Mouse (Mus musculus) kidney, postnatal 10 days (tissue): ENCODE measurements around the gene Mcam.
"Not testable (repeated sequence)": the region's sequence is repeated elsewhere in the genome, so short reads cannot be mapped to it uniquely, and the experiment has no call there.

Source experiments
- DNase-seq: peaks from one replicate; pipeline ENCODE4 v3.0.0; 2021; ENCODE audit warnings: mixed read lengths

The Mcam gene

DNA sequence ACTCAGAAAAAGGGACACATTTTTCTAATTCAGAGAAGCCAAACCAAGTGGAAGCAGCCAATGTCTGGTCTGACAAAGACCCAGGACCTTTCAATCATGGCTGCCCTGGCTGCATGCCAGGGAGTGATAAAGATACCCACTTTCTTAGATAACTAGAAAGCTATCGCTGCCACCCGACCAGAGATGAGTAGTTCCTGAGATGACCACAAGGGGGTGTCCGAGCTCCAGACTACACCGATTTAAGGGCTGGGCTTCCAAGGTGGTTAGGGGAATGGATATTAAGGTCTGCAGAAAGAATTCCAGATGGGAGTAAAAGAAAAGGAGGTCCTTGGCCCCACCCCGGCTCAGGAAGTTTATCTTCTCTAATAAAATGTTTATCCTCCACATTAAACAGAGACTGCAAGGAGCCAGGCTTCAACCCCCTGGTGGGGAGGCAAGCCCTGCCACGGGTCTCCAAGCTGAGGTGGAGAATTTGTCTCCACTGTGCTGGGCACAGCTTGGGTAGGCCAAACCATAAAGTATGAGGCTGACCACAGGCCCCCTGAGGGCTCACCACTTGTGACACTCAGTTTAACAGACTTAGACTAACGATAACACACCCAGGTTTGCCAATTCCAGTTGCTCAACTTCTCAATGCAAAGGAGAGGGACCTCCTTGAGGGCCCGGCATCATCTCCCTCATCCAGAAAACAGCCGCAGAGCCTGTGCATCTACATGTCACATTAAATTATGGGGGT is 24.7 kb upstream of the Mcam start:
- peak; percentile 87 for DNase-seq

DNA sequence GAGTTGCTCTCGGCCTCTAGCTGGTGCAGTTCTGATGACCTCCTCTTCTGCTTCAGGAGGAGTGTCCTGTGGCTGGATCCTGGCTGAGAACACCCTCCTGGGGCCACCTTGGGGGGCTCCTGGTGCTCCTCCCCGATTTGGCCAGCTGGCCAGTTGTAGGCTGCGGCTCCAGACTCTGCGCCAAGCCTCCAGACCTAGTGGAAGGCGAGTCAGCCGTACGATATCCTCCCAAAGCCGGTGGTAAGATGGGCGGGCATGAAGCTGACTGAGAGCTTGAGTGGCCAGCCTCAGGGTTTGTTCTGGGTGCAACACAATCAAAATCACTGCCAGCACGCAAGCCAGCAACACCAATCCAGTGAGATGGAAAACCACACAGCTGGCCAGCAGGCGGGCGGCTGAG is 22.4 kb upstream of the Mcam start:
- not testable (repeated sequence) for DNase-seq

DNA sequence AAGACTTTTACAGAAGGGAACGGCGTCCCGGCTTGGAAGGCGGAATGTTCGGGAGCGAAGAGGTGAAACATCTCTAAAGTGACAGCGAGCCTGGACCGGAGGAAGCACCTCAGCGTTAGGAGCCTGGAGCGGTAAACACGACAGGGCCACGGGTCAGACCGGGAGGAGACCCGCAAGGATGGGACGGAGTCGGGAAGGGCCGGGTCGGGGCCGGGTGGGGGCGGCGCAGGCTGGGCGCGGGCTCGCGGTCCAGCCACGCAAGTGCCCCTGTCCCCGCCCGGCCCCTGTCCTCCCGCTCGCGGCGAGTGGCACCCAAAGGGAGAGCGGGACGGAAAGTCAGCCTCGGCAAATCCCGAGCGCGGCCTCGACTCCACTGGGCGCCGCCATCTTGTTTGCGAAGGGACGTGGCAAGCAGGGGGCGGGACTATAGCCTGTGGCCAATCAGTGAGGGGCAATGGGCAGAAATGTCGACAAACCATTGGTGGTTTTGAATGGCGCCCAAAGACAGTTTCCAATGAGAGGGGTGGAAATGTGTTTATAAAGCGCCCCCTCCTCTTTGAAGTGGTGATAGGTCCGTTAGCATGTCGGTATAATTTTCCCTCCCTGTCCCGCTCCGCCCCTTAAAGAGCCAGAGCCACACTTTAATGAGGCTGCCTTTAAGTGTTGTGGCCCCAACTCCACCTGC is 21.0 kb upstream of the Mcam start, which contains the start of the genes Gm49380 and Rnf26:
Gm49380 (minus strand) TSS at position 396 of the 685 bp plus-strand sequence.
Rnf26 (minus strand) TSS at position 413 of the 685 bp plus-strand sequence.
- DNase-seq: peak; percentile 97

DNA sequence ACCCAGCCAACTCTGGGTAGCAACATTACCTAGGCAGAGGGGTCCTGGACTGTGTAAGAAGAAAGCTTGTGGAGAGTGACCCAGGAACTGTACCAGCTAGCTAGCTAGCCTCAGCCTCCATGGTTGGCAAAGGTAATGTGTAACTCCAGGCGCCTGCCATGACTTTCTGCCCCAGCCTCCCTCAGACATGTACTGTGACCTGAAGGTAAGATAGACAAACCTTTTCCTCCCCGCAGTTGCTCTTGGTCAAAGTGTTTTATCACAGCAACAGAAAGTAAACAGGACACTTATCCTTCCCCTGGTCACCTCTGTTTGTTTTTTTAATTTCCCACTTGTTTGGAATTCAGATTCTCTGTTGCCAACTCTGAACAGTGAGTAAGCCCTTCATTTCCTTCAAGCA is 19.8 kb upstream of the Mcam start:
- no peak for DNase-seq

DNA sequence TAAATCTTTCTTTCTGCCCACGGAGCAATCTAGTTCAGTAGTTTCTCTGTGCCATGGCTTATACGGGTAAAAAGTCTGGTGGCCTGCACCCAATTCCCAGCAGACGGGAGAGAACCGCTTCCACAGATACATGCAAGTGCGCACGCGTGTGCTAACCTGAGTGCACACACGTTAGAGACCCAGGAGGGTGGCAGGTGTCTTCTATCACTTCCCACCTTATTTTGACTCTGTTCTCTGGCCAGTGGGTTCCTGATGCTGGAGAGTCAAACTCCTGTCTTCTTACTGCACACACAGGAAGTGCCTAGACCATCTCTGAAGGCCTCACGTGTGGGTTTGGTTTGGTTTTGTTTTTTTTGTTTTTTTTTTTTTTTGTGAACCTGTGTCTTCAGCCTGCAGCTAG is 18.7 kb upstream of the Mcam start:
- no peak for DNase-seq

DNA sequence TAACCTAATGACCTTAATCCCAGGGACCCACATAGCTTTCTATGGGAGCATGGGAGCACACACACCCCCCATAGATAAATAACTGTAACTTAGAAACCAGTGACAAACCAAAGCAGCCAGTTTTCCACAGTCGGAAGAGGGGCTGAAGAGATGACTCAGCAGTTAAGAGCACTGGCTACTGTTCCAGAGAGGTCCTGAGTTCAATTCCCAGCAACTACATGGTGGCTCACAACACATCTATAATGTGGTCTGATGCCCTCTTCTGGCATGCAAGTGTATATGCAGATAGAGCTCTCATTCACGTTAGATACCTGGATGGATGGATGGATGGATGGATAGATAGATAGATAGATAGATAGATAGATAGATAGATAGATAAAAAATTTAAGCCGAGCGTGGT is 18.1 kb upstream of the Mcam start:
- no peak for DNase-seq

DNA sequence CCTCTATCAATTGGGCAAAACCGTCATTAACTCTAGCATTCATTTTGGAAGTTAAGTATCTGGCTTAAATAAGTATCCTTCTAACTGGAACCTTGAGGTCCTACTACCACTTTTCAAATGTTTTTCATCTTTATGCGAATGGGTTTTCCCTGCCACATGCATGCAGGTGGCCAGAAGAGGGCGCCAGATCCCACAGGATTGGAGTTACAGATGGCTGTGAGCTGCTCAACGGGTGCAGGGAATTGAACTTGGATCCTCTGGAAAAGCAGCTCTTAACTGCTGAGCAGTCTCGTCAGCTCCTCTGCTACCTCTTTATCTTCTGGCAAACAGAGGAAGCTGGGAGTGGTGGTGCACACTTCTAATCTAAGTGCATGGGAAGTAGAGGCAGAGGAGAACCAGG is 15.3 kb upstream of the Mcam start:
- peak; percentile 67 for DNase-seq

DNA sequence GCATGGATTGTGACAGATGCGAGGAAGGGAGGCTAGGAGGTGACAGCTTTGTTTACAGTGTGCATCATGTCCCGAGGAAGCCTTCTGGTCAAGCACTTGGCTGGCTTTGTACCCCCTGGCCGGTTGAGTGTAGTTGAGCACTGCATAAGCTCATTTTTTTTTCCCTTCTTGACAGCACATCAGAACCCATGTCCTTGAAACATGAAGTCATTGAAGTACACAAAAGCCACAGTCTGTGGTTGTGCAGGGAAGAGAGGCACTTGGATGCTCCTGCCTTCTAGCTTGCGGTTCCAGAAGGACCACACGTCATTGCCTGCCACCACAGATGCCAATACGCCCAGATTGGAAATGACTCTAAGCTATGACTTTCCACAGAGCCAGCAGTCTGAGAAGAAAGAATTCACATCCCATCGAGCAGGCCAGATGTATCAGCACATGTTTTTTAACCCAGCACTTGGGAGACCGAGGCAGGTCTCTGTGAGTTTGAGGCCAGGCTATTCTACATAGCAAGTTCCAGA is 14.3 kb upstream of the Mcam start:
- DNase-seq: no peak

DNA sequence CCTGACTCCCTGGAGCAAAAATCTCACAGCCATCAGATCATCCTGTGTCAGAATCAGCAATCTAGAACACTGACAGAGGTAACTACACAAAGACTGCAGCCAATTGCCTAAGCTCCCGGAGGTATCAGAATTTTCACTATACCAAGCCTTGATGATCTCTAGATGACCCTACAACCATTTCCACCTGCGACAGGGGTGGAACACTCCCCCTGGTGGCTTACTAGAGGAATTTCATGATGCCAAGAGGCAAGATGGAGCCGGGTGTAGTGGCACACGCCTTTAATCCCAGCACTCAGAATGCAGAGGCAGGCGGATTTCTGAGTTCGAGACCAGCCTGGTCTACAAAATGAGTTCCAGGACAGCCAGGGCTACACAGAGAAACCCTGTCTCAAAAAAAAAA is 10.0 kb upstream of the Mcam start:
- DNase-seq: no peak

DNA sequence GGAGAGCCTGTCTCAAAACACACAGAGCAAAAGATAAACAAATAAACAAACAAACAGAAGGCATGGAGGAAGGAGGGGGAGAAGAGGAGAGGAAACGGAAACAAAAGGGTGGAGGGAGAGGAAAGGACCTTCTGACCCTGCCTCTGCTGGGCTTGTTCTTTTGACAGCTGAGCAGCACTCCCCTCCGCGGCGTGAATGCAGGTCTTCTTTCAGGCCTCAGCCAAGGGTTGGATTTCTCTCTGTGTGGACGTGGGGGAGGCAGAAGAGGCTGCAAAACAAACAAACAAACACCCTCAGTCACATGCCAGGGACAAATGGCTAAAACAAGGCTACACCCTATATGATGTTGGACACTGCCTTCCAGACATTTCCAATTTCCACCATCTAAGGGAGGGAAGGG is 9.2 kb upstream of the Mcam start:
- DNase-seq: no peak

DNA sequence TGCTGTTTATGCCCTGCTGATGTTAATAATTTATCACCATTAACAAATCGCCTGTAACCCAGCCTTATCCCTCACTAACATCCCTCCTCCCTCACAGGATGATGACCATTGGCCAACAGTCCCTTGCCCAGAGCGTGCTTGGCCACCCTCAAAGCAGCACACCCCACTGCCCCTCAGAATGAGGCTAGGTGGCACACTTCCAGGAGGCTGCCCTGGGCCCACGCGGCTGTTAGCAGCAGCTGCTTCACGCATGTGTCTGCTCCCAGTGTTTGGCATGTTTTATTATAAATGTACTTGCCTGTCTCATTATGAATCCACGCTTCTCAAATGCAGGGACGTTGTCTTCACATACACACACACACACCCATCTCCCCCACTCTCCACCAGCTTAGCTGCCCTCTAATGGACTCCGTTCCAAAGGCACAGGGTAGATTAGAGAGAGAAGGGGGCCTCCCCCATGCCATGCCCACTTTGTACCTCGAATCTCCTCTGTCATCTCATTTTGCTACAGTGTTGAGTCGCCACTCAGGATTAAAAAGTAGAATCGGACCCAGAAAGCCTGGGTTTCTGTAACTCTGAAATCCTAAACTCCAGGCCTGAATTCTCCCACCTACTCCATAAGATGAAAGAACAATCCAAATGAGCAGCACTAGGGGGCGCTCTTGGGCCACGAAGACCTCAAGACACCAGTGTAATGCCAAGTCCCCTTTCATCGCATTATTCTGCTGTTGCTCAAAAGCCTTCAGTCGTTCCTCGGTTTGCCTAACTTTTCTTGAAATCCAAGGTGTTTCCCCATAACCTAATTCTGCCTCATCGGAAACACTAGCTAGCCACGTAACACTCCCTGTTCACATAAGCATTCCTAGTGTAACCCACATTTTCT is 8.5 kb upstream of the Mcam start:
- peak; percentile 95 for DNase-seq

DNA sequence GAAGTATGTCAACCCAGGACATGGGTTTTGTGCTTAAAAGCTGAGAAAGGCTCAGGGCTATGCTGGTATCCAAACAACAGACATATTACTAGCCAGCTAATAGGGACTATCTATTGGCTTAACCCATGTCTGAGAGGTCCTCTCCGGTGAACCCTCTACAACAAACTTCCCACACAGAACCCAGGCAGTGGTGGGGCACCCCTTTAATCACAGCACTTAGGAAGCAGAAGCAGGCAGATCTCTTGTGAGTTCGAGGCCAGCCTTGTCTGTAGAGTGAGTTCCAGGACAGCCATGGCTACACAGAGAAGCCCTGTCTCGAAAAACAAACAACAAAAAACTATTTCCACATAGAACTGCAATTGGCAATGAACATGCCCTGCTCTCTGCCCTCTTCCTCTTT is 7.5 kb upstream of the Mcam start:
- no peak for DNase-seq

DNA sequence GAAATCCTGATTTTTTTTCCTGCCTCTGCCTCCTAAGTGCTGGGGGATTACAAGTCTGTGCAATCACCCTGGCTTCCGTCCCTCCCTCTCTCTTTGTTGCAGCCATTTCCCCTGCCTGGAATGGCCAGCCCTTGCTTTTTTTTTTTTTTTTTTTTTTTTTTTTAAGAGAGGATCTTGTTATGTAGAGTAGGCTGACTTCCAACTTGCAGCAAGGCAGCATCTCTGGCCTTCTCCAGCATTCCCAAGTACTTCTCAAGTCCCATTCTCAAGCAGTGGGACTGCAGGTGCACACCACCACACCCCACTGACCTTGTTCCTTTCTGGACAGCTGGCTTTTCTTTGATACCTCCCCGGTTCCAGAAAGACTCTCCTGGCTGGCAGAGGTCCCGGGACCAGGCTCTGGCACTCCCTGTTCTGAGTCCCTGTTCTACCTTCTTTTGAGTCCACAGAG is 6.9 kb upstream of the Mcam start:
- DNase-seq: no peak

DNA sequence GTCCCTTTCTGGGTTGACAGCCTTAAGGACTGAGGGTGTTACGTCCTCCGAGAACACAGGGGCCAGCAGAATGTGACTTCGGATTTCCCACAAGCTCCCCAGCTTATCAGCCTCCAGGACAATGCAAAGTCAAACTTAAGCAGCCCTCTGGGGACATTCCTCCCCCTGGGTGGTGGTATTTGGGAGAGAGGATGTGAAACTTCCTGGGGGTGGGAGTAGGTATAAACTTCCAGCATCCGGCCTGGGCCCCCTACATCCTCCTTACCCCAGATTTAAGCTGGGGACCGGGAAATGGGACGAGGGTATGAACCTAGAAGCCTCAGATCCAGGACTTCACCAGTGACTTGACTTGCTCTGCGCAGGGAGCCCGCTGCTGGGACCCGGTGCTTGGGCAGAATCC is 4.6 kb upstream of the Mcam start:
- no peak for DNase-seq

DNA sequence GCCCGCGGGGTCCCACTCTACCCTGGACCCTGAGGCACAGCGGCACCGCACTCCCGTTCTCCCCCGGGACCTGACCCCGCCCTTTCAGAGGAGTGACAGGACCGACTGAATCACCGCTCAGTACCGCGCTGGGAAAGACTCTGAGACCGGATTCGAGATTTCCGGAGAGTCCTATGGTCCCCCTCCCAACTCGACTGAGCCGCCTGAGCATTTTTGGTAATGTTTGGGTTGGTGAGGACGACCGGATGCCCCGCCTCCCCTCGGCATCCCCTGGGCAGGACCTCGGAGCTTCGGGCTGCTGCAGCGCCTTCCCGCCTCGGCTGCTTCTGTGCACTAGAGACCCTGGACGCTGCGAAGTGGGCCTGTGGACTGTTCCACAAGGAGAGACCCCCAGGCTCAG is 4.2 kb upstream of the Mcam start:
- DNase-seq: peak; percentile 91

DNA sequence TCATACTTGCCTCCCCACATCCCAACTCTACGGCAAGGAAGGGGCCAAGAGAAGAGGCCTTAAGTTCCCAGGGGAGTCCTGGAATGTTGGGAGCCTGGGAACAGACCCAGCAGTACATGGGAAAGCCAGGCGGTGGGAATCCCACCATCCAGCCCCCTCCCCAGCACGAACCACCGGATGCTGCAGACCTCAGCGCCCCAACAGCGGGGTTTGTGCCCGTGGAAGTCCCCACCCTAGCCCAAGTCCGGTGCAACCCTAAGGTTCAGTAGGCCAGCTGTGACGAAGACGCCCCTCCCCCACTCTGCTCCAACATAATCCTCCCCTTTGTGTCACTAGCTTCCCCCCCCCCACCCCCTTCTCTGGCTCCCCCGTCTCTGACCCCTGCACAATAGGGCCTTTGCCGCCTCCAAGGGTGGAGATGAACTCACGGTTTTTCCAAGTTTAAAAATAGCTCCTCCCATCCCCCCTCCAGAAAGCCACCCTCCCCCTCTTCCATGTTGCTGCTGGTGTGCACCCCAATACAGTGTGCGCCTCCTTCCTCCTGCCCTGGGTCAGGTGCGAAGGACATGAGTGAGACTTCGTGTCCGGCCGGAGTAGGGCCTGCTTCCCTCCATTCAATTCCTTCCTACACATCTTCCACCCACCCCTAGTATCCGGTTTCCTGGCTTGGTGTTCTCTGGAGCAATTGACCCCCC is 3.5 kb upstream of the Mcam start:
- peak; percentile 85 for DNase-seq

DNA sequence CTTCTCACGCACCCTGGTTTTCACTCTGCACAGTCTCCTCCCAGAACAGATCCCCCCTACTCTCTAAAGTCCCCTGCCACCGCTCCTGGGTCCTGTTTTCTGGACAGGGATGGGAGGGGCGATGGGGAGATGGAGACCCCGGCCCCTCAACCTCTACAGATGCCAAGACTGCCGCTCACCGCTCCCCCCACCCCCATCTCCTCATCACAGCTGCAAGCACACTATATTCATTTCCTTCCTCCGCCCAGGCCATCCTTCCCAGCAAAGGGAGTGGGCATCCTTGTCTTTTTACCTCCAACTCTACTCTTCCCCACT is 3.0 kb upstream of the Mcam start:
- peak; percentile 52 for DNase-seq

DNA sequence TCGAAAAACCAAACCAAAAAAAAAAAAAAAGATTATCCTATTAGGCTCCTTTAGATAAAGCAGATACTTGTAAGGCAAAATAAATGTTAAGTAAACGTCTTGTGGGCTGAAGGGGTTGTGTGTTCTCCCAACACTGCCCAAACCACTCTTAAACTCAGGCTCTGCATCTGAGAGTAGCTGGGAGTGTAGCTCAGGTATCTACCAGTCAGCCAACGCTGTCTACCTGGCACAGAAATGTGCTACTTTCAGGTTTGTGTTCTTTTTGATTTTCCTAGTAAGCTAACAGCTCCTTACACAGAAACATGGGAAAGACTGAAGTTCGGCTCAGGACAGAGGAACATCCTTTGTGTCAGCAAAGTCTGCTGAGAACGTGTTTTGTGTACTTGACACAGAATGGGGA is 2.1 kb upstream of the Mcam start:
- no peak for DNase-seq

DNA sequence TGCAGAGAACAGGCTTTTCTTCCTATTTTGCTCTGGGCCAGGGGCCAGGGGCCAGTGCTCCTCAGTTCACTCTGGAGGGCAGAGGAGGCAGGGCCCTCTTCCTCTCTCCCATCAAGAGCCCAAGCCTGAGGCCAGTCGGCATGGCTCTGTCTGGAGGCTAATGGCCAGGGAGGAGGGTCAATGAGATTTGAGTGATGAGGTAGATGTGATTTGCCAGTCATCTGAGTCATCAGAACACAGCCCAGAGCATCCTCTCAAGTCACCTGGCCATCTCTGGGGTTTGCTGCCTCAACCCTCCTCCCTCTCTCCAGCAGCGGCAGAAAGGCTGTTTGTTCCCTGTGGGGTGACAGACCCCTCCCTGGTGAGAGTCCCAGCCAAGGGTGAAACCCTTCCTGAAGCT is 982 bp upstream of the Mcam start:
- peak; percentile 33 for DNase-seq

DNA sequence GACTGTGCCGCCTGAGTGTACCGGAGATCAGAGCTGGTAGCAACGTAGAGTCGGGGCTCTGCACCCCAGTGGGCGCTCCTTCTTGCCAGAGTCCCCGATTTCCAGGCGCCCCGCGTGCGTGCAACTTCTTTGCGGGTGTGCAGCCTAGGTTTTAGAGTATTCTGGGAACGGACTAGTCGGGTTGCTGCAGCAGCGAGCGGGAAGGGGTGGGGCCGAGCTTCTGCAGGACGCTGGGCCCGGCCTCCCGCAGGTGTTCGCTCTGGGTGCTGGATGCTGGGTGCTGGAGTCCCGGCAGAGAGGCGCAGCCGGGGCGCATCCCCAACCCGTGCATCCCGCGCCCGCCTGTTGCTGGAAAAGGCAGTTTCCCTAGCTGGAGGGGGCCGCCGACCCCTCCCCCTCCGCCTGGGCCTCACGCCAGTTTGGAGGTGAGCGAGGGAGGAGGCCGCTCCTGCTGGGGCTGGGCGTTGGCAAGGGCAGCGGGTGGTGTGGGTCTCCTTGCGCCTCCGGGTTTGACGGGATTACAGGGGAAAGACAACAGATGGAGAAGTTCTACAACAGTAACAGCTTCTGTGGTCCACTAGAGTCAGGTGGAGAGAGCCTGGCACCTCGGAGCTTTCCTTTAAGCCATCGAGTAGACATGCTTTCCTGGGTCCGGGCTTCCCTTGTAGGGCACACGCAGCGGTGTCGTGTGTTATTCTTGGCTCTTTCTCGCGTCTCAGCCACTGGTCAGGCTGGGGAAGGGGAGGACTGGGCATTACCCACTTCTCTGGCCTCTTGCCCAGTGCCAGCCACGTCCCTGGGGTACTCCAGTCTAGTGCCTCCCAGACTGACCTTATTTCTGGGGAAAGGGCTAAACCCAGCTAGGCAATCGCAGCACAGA is 822 bp downstream of the Mcam start:
- DNase-seq: peak; percentile 85

DNA sequence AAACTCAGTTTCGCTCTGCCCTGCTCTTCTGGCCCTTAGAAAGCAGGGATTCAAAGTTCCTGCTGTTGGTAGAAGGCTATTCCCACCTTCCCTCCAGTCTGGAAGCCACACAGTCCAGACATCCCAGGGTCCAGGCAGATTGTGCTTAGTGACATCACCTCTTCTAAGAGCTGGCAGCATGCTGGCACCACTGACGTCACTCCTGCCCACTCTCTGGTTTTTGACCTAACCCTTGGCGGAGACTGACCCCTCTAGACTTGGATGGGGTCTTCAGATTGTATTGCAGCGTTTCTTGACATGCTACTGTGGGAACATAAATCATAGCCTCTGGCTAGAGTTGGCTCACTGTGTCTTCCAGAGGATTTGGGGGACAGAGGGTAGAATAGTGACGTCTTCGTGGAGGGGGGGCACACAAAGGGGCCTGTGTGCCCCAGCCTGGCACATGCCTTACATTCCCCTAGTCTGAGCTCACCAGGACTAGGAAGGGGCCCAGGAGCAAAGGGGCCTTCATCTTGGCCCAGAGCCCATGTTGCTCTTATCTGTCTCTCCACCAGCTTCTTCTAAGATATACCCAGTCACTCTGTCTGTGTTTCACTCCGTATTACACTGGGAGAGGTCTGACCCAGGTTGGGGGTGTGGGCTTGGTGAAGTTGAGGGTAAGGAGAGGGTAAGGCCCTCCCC is 1.6 kb downstream of the Mcam start:
- DNase-seq: no peak
